Mouse (Mus musculus): ENCODE data around the gene Gabpb1. TPM values are rescaled to one million over a fixed set of nuclear protein-coding genes. Genes with fewer than 3 reads are reported as not detected.

The Gabpb1 gene
- polyA plus RNA-seq, 1 experiment from 2014 or later: 19.0 TPM

DNA sequence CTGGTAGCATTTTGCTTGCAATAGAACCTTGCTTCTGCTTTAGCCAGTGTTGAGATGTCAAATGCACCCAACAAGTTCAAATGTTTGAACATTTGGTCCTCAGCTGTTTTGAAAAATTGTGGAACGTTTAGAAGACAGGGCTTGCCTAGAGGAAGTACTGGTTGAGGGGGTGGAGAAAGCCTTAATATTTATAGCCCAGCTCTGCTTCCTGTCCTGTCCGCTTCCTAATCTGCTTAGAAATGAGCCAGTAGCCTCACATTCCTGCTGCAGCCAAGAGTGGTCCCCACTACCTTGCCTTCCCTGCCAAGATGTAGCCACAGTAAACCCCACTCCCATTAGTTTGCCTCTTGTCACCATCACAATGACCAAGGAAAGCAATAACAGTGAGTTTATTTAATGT is 6.2 kb upstream of the Gabpb1 start:
- Histone ChIP-seq H3K9me3 (replicated peaks; ENCODE audit: control insufficient read depth, low read length) (no peaks in the 10 kb centered on the region), H3K27me3 (ENCODE audit: control insufficient read depth, insufficient read depth, low read depth, low read length) (no peaks in the 10 kb centered on the region), H3K27ac (ENCODE audit: low read length) (0 out of 2 replicates have a peak overlapping the region, but pooled peaks have one; percentile 35), H3K4me3 (ENCODE audit: low read depth, low read length) (no peak overlapping the region), H3K9ac (ENCODE audit: low read depth, low read length) (no peak overlapping the region), H3K36me3 (ENCODE audit: control insufficient read depth, insufficient read depth) (no peaks in the 10 kb centered on the region), H3K4me1 (ENCODE audit: control insufficient read depth, low read depth, low read length) (peaks cover under 1% of the 10 kb centered on the region; the same call in 1 of the 2 replicates), H3K4me2 (ENCODE audit: low read depth, low read length) (no peak overlapping the region)
- 33% methylated on average over 2 of the region's 2 CpGs for WGBS (ENCODE audit: insufficient replicate concordance)
- 0 out of 2 replicates have a peak, but pooled peaks have one; percentile 19 for ATAC-seq (ENCODE audit: low read depth)

DNA sequence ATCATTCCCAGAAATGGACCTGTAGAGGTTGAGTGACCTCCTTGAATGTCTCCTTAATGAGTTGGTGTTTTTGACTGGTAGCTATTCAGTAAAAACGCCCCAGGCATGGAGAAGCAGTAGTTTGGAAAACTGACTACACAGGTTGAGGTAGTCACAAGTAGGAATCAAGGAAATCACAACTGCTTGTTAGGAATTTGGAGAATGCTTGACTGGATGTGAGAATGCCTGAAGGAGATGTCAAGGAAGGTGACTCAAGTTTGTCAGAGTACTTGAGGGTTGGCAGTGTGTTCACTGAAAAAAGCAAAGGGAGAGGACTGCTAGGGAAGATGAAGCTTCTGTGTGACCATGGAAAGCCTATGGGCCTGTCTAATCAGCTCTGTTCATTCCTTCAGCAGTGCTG is 1.2 kb upstream of the Gabpb1 start:
- WGBS (ENCODE audit: insufficient replicate concordance): 87% methylated on average over 1 of the region's 1 CpGs
- no peaks in the 10 kb centered on the region for H3K9me3 ChIP-seq (replicated peaks; ENCODE audit: control insufficient read depth, low read length)
- no peak for ATAC-seq (ENCODE audit: low read depth)
- no peaks in the 10 kb centered on the region for H3K27me3 ChIP-seq (ENCODE audit: control insufficient read depth, insufficient read depth, low read depth, low read length)
- no peaks in the 10 kb centered on the region for H3K36me3 ChIP-seq (ENCODE audit: control insufficient read depth, insufficient read depth)
- no peak overlapping the region for H3K4me2 ChIP-seq (ENCODE audit: low read depth, low read length)
- no peak overlapping the region for H3K27ac ChIP-seq (ENCODE audit: low read length)
- H3K4me3 ChIP-seq (ENCODE audit: low read depth, low read length): no peak overlapping the region
- no peak overlapping the region for H3K9ac ChIP-seq (ENCODE audit: low read depth, low read length)
- H3K4me1 ChIP-seq (ENCODE audit: control insufficient read depth, low read depth, low read length): peaks cover 20% of the 10 kb centered on the region

DNA sequence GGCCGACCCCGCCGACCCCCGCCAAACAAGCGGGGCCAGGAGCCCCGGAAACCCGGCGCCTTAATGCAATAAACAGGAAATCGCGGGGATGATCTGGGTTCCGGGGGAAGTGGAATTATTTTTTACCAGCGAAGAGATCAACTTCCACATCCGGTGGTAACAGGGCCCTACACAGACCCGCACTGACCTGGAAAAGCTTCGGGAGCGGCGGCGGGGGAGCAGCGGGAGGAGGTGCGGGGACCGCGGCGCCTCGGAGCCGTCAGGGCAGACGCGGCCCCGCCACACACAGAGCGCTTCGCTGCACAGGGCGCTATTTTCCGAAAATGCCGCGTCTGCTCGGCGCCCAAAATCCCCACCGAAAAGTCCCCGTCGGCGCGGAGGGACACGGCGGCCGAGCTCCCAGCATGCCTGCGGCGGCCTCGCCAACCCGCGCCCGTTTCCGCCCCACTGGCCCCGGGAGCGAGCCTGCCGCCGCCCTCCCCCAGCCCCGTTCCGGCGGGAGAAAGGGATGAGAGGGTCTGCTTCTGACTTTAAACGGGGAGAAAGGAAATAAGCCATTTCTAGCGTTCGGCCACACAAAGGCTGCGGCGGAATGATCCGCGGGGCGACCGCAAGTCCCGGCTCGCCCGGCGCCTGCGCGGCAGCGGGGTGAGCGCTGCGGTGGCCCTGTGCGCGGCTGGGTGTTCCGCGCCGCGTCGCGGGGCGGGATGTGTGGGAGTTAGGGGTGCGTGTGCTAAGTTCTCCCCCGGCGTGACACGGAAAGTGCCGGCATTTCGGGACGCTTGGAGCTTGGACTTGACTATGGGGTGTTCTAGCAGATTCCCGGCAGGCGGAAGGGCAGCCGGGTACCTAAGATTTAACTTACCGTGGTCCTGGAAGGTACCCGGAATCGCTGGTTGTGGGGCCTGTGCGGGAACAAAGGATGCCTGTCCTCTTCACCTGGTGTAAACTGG is 692 bp downstream of the Gabpb1 start:
- Histone ChIP-seq H3K4me3 (ENCODE audit: low read depth, low read length) (peak overlapping the region; percentile 96), H3K36me3 (ENCODE audit: control insufficient read depth, insufficient read depth) (no peaks in the 10 kb centered on the region), H3K4me1 (ENCODE audit: control insufficient read depth, low read depth, low read length) (peaks cover 23% of the 10 kb centered on the region), H3K27me3 (ENCODE audit: control insufficient read depth, insufficient read depth, low read depth, low read length) (no peaks in the 10 kb centered on the region), H3K4me2 (ENCODE audit: low read depth, low read length) (peak overlapping the region; percentile 82), H3K9me3 (replicated peaks; ENCODE audit: control insufficient read depth, low read length) (no peaks in the 10 kb centered on the region), H3K27ac (ENCODE audit: low read length) (peak overlapping the region; percentile 97), H3K9ac (ENCODE audit: low read depth, low read length) (peak overlapping the region; percentile 96)
- peak; percentile 87 for ATAC-seq (ENCODE audit: low read depth)
- WGBS (ENCODE audit: insufficient replicate concordance): under 1% methylated on average over 99 of the region's 99 CpGs

DNA sequence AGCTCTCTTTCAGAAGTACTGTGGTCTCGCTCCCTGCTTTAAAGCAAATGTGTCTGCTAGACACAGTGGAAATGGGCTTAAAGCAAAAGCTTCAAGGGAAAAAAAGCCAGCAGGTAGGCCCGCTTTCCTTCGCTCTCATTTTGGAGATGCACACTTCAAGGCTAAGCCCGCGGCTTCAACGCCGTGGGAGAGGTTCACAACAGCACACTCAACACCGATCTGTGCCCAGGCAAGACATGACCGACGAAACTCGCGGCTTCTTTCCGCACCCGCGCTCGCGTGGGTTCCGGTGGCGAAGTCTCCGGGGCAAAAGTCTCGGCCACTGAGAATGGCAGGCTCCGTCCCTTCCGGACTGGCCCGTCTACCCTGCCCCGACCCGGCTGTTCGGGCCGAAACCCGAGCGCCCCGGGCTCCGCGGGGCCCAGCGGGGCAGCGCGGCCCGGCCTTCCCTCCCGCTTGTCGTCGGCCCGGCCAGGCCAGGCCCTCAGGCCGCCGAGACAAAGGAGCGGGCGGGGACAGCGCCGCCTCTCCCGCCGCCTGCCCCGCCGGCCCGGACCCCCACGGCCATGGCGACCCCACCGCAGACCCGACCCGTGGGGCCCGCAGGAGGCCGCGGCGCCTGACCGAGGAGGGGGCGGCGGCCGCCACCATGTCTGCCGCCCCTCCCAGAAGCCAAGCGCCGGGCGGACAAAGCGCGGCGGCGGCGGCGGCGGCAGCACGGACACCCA is 1.5 kb downstream of the Gabpb1 start:
- Histone ChIP-seq H3K9me3 (replicated peaks; ENCODE audit: control insufficient read depth, low read length) (no peaks in the 10 kb centered on the region), H3K27ac (ENCODE audit: low read length) (peak overlapping the region; percentile 97), H3K36me3 (ENCODE audit: control insufficient read depth, insufficient read depth) (no peaks in the 10 kb centered on the region), H3K27me3 (ENCODE audit: control insufficient read depth, insufficient read depth, low read depth, low read length) (no peaks in the 10 kb centered on the region), H3K4me2 (ENCODE audit: low read depth, low read length) (peak overlapping the region; percentile 82), H3K4me1 (ENCODE audit: control insufficient read depth, low read depth, low read length) (peaks cover 23% of the 10 kb centered on the region), H3K4me3 (ENCODE audit: low read depth, low read length) (peak overlapping the region; percentile 96), H3K9ac (ENCODE audit: low read depth, low read length) (peak overlapping the region; percentile 96)
- peak; percentile 53 for ATAC-seq (ENCODE audit: low read depth)
- under 1% methylated on average over 66 of the region's 77 CpGs for WGBS (ENCODE audit: insufficient replicate concordance)

DNA sequence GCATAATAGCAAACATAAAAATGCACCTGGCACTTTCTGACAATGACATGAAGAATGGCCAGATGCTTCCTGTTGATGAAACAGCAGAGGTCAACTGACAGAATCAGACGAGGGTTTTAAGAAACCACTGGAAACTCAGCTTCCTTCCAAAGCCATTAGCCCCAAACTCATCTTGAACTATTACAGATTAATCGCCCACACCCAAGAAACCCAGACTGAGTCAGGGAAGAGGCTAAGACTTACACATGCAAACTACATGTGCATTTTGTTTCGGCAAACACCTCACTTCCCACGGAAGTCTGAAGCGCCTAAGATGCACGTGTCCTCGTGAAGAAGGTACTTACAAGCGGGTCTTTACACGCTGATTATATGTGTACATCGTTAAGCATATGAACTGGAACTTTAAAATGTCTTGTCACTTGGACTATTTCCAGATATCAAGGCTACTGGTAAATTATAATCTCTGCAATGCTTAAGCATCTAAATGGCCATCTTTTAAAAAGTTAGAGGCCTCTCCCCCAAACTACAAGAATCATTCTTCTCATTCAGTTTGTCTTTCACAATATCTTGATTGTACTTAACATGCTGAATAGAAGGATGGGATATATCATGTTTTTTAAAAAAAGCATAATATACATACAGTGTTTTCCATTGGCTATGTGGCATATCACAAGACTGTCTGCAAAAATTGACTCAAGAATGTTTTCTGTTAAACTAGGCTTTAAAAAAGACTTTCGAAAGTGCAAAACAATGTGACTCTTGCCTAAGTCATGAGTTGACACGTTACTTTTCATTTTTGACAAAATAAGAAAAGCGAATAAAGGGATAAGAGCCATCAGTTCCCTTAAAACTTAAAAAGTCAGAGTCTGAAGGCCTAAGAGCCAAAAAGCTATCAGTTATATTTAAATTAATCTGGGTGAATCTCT is 2.6 kb downstream of the Gabpb1 start:
- Histone ChIP-seq H3K36me3 (ENCODE audit: control insufficient read depth, insufficient read depth) (no peaks in the 10 kb centered on the region), H3K9ac (ENCODE audit: low read depth, low read length) (peak overlapping the region; percentile 96), H3K4me1 (ENCODE audit: control insufficient read depth, low read depth, low read length) (peaks cover 23% of the 10 kb centered on the region), H3K9me3 (replicated peaks; ENCODE audit: control insufficient read depth, low read length) (no peaks in the 10 kb centered on the region), H3K27ac (ENCODE audit: low read length) (peak overlapping the region; percentile 97), H3K4me3 (ENCODE audit: low read depth, low read length) (peak overlapping the region; percentile 96), H3K4me2 (ENCODE audit: low read depth, low read length) (peak overlapping the region; percentile 82), H3K27me3 (ENCODE audit: control insufficient read depth, insufficient read depth, low read depth, low read length) (no peaks in the 10 kb centered on the region)
- ATAC-seq (ENCODE audit: low read depth): no peak
- WGBS (ENCODE audit: insufficient replicate concordance): 13% methylated on average over 13 of the region's 13 CpGs

DNA sequence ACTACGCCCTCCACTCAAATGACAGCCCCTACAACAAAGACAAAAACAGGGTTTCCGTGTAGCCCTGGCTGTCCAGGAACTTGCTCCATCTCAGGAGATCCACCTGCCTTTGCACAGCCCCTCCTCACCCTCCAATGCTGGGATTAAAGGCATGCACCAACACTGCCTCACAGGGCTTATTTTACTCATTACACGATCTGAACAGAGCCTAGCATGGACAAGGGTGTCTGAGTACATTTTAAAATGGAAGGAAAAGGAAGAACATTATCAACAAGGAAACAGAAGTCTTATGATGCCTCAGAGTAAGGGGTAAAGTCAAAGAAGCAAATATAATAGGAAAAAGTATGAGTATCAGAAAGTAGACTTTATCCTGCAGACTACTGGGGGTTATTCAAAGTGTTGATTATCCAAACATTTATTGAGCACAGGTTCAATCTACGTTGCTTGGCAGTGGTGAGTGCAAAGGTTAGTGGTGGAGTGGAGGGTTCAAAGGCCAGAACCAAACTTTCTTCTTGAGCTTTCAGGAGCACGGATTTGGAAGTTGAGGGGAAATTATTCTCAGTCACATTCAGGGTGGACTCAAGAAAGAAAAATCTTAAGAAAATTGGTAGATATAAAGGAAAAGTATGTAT is 7.4 kb downstream of the Gabpb1 start:
- Histone ChIP-seq H3K27me3 (ENCODE audit: control insufficient read depth, insufficient read depth, low read depth, low read length) (no peaks in the 10 kb centered on the region), H3K4me2 (ENCODE audit: low read depth, low read length) (no peak overlapping the region), H3K4me3 (ENCODE audit: low read depth, low read length) (no peak overlapping the region), H3K9ac (ENCODE audit: low read depth, low read length) (no peak overlapping the region), H3K27ac (ENCODE audit: low read length) (no peak overlapping the region), H3K4me1 (ENCODE audit: control insufficient read depth, low read depth, low read length) (peaks cover 14% of the 10 kb centered on the region), H3K36me3 (ENCODE audit: control insufficient read depth, insufficient read depth) (no peaks in the 10 kb centered on the region), H3K9me3 (replicated peaks; ENCODE audit: control insufficient read depth, low read length) (no peaks in the 10 kb centered on the region)
- WGBS (ENCODE audit: insufficient replicate concordance): 69% methylated on average over 5 of the region's 5 CpGs
- ATAC-seq (ENCODE audit: low read depth): no peak; the same call in 1 of the 2 replicates

DNA sequence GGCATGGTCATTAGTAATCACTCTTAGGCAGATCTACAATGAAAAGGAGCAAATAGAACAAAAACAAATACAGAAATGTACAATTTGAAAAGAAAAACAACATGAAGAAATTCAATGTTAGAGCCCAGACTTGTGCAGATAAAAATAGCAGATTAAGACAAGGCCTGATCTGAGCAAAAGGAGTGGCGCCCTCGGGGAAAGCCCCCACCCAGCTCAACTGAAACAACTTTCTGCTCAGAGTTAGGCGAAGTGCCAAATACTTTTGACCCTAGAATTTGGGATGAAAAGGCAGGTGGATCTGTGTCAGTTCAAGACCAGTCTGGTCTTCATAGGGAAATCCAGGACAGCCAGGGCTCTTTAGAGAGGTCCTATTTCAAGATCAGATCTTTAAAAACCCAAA is 10.2 kb downstream of the Gabpb1 start:
- Histone ChIP-seq H3K4me1 (ENCODE audit: control insufficient read depth, low read depth, low read length) (no peaks in the 10 kb centered on the region; the same call in 1 of the 2 replicates), H3K4me2 (ENCODE audit: low read depth, low read length) (no peak overlapping the region), H3K27ac (ENCODE audit: low read length) (no peak overlapping the region), H3K27me3 (ENCODE audit: control insufficient read depth, insufficient read depth, low read depth, low read length) (no peaks in the 10 kb centered on the region), H3K9me3 (replicated peaks; ENCODE audit: control insufficient read depth, low read length) (no peaks in the 10 kb centered on the region), H3K4me3 (ENCODE audit: low read depth, low read length) (no peak overlapping the region), H3K36me3 (ENCODE audit: control insufficient read depth, insufficient read depth) (no peaks in the 10 kb centered on the region), H3K9ac (ENCODE audit: low read depth, low read length) (no peak overlapping the region)
- no peak for ATAC-seq (ENCODE audit: low read depth)
- WGBS (ENCODE audit: insufficient replicate concordance): 50% methylated on average over 3 of the region's 3 CpGs

DNA sequence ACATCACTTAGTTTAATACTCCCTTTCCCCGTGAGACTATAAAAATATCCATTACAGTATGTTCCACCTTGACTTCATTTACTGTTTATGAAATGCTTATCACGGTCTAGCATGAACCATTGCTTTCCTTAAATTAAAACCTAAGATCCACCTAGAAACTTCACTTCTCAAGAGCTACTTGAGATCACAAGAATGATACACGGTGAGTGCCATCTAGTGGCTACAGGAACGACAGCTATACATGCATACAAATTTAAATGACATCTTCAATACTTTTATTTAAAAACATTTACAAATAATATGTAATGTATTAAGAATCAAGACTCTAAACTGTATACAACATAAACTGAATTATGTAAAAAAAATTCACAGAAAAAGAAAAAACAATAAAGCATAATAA is 12.7 kb downstream of the Gabpb1 start:
- WGBS (ENCODE audit: insufficient replicate concordance): 33% methylated on average over 4 of the region's 4 CpGs
- Histone ChIP-seq H3K4me1 (ENCODE audit: control insufficient read depth, low read depth, low read length) (no peaks in the 10 kb centered on the region), H3K9ac (ENCODE audit: low read depth, low read length) (no peak overlapping the region), H3K36me3 (ENCODE audit: control insufficient read depth, insufficient read depth) (no peaks in the 10 kb centered on the region), H3K4me3 (ENCODE audit: low read depth, low read length) (no peak overlapping the region), H3K27me3 (ENCODE audit: control insufficient read depth, insufficient read depth, low read depth, low read length) (no peaks in the 10 kb centered on the region), H3K4me2 (ENCODE audit: low read depth, low read length) (no peak overlapping the region), H3K27ac (ENCODE audit: low read length) (no peak overlapping the region), H3K9me3 (replicated peaks; ENCODE audit: control insufficient read depth, low read length) (no peaks in the 10 kb centered on the region)
- no peak for ATAC-seq (ENCODE audit: low read depth)

All from liver, embryonic 16.5 days (tissue).